Mouse (Mus musculus): ENCODE measurements at regions not wholly inside any gene's neighbourhood (a gene's known extent, or its start where the extent isn't known, plus 50 kb on each side); places are given as distances from the start of the nearest gene placed in this dataset.

DNA sequence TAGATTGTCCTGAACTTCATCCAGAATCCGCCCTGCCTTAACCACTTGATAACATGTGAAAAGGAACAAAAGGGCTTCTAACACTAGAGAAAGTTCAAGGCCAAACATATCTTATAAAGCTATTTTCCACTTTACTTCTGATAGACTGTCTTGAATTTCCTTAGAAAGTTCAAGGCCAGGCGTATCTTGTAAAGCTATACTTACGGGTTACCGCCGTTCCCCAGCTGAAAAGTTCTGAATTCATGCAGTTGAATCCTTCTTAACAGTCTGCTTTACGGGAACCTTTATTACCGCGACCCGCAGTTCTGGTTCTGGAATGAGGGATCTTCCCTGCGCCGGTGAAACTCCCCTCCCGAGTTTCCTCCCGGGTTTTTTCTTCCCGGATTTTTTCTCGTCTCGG, 492.0 kb downstream of the Gm21739 start:
- DNase-seq = peak; percentile 10

All from cerebellum, adult 9-11 months (tissue).